Mouse (Mus musculus) hindbrain, embryonic 14.5 days (tissue): Measurements from ENCODE around the gene Hlcs. TPM values are rescaled to one million over a fixed set of nuclear protein-coding genes. Genes with fewer than 3 reads are reported as not detected.

ENCODE experiments used
- ATAC-seq: fragments of 200-750 bp; cut with Nextera tagmentation; 2 replicates; pipeline ENCODE4 v1.8.0; 2017; ENCODE audit warnings: moderate number of reproducible peaks, mild to moderate bottlenecking, moderate TSS enrichment, moderate library complexity; ENCODE audit not compliant: low FRiP score
- DNase-seq: peaks from one replicate; pipeline ENCODE4 v3.0.0-alpha.2; 2015; ENCODE audit warnings: low spot score
- H3K27ac ChIP-seq: fragments of 300-500 bp; sonication (generic); 2 replicates; pipeline ENCODE4 v1.5.1; 2014; ENCODE audit warnings: mild to moderate bottlenecking, moderate library complexity
- H3K27me3 ChIP-seq: fragments of 300-500 bp; sonication (generic); 2 replicates; pipeline ENCODE4 v1.6.1; 2014; ENCODE audit warnings: mild to moderate bottlenecking, low read length, mixed read lengths; ENCODE audit not compliant: control insufficient read depth, insufficient read depth
- H3K36me3 ChIP-seq: fragments of 300-500 bp; sonication (generic); replicated peaks from 2 replicates; pipeline ENCODE4 v1.6.1; 2014; ENCODE audit not compliant: control insufficient read depth, insufficient read depth
- H3K4me1 ChIP-seq: fragments of 300-500 bp; sonication (generic); replicated peaks from 2 replicates; pipeline ENCODE4 v1.6.1; 2014; ENCODE audit warnings: antibody characterized with exemption, low read length, mixed read lengths; ENCODE audit not compliant: control insufficient read depth, insufficient read depth
- H3K4me2 ChIP-seq: fragments of 300-500 bp; sonication (generic); replicated peaks from 2 replicates; pipeline ENCODE4 v1.6.1; 2014; ENCODE audit warnings: mild to moderate bottlenecking, moderate library complexity
- H3K4me3 ChIP-seq: fragments of 300-500 bp; sonication (generic); replicated peaks from 2 replicates; pipeline ENCODE4 v1.5.1; 2014; ENCODE audit warnings: mild to moderate bottlenecking, low read length
- H3K9ac ChIP-seq: fragments of 300-500 bp; sonication (generic); 2 replicates; pipeline ENCODE4 v1.6.1; 2014
- H3K9me3 ChIP-seq: fragments of 300-500 bp; sonication (generic); 2 replicates; pipeline ENCODE4 v1.6.1; 2016; ENCODE audit warnings: low read length; ENCODE audit not compliant: control insufficient read depth
- WGBS: fragments of 180-500 bp; shearing (Covaris S2); extraction: QIAGEN DNeasy Blood & Tissue Kit; methylation state at CpG from one replicate; pipeline ENCODE4 v1.1.7; 2014; 5-methylcytosine and 5-hydroxymethylcytosine counted together
- polyA plus RNA-seq: library from polyadenylated mRNA; unstranded; fragments of >200 nt; fragmentation: Nextera tagmentation; extraction: Ambion mirVana; gene quantifications from 2 replicates; pipeline ENCODE4 v1.2.1, GENCODE M21; 2014

Gene Hlcs
- polyA plus RNA-seq, 1 experiment from 2014 or later: 7.7 TPM

DNA sequence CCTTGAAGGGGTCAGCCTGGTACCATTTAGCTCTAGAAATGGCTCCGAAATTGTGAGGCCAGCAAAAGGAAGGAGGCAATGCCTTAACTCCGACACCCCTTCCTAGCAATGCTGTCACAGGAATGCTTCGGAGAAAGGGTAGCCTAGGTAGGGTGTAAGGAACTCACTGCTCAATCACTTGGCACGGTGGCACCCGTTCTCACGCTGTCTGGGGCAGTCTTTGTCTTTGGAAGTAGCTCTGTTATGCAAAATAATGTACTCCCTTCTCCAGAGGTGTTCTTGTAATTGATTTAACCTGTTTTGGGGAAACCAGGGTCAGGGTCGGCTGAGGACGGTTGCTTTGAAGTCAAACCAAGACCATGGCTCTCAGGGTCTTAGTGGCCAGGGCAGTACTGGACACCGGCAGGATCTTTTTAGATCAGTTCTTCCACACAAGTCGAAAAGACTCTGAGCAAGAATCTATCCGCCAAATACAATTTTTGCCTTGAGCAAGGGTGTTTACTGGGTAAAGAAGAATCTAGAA is 225.1 kb downstream of the Hlcs start:
- Histone ChIP-seq H3K4me1 (peaks cover 7% of the 10 kb centered on the region; the same call in 1 of the 2 replicates), H3K27ac (no peak overlapping the region), H3K27me3 (peaks cover 97% of the 10 kb centered on the region), H3K4me2 (no peak overlapping the region), H3K9me3 (no peaks in the 10 kb centered on the region), H3K9ac (no peak overlapping the region), H3K4me3 (no peak overlapping the region), H3K36me3 (no peaks in the 10 kb centered on the region)
- DNase-seq (no peak), ATAC-seq (no peak)
- WGBS: 2% methylated on average over 11 of the region's 11 CpGs

DNA sequence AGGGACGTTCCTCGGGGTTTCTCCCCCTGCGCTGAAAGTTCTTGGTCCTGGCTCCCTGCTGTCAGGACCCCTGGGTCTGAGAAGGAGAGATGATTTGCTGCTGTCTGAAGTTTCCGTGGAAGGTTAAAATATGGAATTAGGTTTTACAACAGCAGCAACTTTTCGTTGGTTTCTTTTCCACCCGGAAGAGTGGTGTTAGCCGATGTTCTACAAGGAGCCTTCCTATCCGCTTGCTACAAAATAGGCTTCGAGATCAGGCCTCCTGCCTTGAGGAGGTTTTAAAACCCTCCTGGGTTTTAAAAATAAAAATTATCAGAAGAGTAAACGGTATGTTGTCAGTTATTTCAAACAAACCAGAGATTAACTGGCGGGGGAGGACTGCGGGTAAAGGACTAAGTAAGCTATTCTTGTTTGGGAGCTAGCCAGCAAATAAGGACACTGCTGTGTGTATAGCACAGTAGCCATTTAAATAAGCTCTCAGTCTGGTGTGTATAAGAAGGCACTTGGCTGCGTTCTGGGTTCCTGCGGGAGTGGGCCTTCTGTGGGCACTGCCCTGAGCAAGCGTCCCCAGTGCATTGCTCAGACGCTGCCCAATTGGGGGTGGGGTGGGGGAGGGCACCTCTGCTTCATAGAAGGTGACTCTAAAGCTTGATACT is 225.7 kb downstream of the Hlcs start:
- H3K27me3 ChIP-seq: peaks cover 97% of the 10 kb centered on the region
- 3% methylated on average over 16 of the region's 16 CpGs for WGBS

DNA sequence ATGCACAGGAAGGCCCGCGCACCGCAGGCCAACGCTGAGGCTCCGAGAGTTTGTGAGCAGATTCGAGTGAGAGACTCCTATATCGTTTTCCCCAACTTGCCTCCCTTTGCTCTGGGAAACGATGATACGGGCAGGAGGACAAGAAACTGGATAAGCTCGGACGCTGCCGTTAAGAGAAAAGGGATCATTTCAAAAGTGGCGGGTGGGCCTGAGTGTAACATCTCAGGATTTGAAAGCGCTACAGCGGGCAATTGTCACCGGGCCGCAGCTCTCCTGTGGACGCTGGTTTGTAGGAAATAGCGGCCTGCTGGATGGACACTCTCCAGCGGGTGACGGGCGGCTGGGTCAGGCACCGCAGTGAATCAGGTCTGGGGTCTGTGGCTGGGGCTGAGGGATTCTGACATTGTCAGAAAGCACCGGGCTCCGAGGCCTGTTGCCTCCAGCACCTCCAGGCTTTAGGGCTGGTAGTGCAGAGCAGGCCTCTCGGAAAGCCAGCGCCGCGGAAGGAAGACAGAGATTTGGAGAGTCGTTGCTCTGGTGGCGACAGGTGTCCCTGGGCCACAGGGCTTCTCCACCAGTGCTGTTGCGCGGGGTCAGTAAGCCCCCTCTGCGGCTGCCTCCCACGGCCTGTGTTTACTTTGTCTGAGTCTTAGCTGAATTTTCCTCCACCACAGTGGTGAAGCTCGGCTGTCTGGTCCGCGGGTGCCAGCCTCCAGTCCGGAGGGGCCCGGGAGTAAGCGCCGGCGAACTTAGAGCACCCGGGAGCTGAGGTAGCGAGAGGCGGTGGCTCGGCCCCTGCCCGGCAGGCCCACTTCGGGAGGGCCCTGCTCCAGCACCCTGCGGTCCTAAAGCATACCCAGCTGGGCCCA is 226.4 kb downstream of the Hlcs start:
- DNase-seq (no peak), ATAC-seq (no peak)
- under 1% methylated on average over 50 of the region's 50 CpGs for WGBS
- Histone ChIP-seq H3K9ac (no peak overlapping the region), H3K9me3 (no peaks in the 10 kb centered on the region), H3K4me3 (no peak overlapping the region), H3K36me3 (no peaks in the 10 kb centered on the region), H3K27me3 (peaks cover 97% of the 10 kb centered on the region), H3K4me2 (no peak overlapping the region), H3K27ac (no peak overlapping the region), H3K4me1 (peaks cover 7% of the 10 kb centered on the region; the same call in 1 of the 2 replicates)

More for the DNA sequence above, 225.7 kb downstream of the Hlcs start:
- no peaks in the 10 kb centered on the region for H3K9me3 ChIP-seq
- no peak overlapping the region for H3K27ac ChIP-seq
- H3K36me3 ChIP-seq: no peaks in the 10 kb centered on the region
- DNase-seq (no peak), ATAC-seq (no peak)
- no peak overlapping the region for H3K4me2 ChIP-seq
- H3K4me3 ChIP-seq: no peak overlapping the region
- H3K4me1 ChIP-seq: peaks cover 7% of the 10 kb centered on the region; the same call in 1 of the 2 replicates
- H3K9ac ChIP-seq: no peak overlapping the region

DNA sequence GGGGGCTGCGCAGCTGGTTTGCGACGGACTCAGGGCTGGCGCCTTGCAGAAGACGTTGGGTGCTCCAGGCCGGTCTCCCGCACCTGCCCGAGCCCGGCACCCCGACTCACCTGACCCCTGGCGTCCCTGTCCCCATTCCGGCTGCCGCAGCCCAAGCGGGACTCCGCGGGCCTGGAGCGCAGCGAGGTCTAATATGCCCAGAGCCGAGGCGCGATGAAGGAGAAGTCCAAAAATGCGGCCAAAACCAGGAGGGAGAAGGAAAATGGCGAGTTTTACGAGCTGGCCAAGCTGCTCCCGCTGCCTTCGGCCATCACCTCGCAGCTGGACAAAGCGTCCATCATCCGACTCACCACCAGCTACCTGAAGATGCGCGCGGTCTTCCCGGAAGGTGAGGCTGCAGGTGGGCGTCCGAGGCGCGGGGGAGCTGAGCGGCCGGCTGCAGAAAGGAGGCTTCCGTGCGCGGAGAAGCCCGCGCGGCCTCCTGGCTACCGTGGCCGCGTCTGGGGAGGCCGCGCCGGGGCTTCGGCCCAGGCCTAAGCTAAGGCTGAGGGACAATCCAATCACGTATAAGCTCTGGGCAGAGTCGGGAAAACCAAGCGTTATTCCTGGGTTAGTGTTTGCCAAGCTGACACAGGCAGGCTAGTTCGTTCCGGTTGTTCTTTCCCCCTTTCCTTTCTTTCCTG is 227.6 kb downstream of the Hlcs start:
- no peak overlapping the region for H3K27ac ChIP-seq
- WGBS: under 1% methylated on average over 57 of the region's 57 CpGs
- H3K9me3 ChIP-seq: no peaks in the 10 kb centered on the region
- peaks cover 97% of the 10 kb centered on the region for H3K27me3 ChIP-seq
- no peak for DNase-seq
- peaks cover 7% of the 10 kb centered on the region; the same call in 1 of the 2 replicates for H3K4me1 ChIP-seq
- ATAC-seq: no peak
- H3K4me2 ChIP-seq: peak overlapping the region; percentile 37; the same call in 1 of the 2 replicates
- no peaks in the 10 kb centered on the region for H3K36me3 ChIP-seq
- peak overlapping the region; percentile 15; the same call in 1 of the 2 replicates for H3K4me3 ChIP-seq
- H3K9ac ChIP-seq: no peak overlapping the region

DNA sequence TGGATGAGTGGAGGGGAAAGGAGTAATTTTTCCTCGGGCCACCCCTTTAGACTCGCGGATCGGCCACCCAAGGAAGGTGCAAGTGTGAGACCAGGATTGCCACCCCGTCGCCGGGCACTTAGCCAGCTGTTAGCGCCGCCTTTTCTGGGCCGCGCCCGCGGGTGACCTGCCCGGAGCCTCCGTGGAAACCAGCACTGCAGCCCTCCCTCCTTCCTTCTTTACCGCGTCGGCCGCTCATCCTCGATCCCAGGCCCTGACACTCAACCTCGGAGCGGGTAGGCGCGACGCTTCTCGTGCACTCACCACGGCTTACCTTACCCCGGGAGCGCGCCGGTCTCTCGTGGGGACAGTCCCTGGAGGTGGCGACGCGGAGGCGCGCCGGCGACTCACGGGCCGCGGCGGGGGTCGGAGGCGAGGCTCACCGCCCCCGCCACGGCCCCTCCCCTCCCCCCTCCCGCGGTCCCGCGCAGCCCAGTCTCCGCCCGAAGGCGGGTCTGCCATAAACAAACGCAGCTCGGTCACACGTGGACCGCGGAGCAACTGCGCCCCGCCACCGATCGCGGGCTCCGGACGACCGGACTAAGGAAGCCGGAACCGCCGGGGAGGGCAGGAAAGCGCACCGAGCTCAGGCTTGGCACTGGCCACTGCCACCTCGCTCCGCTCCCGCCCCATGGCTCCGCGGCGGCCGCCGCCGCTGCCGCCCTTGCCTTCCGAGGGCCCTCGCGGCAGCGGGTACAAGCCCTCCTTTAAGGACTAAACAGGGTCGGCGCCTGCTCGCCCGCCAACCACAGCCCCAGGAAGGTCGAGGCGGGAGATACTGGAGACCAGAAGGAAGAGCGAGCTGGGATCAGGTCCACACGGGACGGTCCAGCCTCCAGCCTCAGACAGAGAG is 228.4 kb downstream of the Hlcs start, which contains the start of gene Sim2:
Sim2 (plus strand) TSS at position 221 of the 892 bp plus-strand sequence.
- DNase-seq: no peak
- ATAC-seq: no peak
- H3K9me3 ChIP-seq: no peaks in the 10 kb centered on the region
- peaks cover 7% of the 10 kb centered on the region; the same call in 1 of the 2 replicates for H3K4me1 ChIP-seq
- peaks cover 97% of the 10 kb centered on the region for H3K27me3 ChIP-seq
- H3K9ac ChIP-seq: no peak within 1 kb of the TSS
- H3K4me3 ChIP-seq: peak within 1 kb of the TSS; percentile 15
- no peaks in the 10 kb centered on the region for H3K36me3 ChIP-seq
- no peak within 1 kb of the TSS for H3K27ac ChIP-seq
- H3K4me2 ChIP-seq: peak within 1 kb of the TSS; percentile 37
- WGBS: under 1% methylated on average over 92 of the region's 96 CpGs

DNA sequence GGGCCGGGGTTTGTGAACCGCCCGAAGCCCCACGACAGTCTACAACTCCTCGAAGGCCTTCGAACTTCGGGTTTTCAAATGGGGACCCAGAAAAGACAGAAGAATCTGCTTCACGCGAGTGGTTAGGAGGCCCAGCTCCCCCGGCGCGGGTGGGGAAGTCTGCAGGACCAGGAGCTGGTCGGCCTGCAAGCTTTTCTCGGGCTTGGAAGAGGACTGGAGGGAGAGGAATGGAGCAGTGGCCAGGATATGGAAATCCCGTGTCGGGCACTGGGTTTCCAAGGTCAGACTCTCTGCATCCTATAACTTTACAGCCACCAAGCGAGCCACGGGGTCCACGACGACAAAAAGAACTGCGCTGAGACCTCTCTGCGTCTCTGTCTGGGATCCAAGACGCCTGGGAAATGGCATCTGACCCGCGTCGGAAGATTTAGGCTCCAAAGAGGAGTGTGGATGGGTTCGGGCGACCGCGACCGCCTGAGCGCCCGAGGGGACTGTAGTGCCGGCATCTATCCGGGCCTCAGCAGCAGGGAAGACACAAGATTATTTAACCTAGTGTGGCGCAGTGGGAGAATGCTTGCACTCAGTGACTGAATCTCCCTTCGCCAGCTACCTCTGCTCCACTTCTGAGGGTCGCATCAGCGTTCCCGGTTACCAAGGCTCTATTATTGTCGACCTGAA is 229.4 kb downstream of the Hlcs start:
- Histone ChIP-seq H3K4me3 (no peak overlapping the region), H3K4me1 (peaks cover 7% of the 10 kb centered on the region; the same call in 1 of the 2 replicates), H3K27me3 (peaks cover 97% of the 10 kb centered on the region), H3K36me3 (no peaks in the 10 kb centered on the region), H3K27ac (no peak overlapping the region), H3K4me2 (no peak overlapping the region), H3K9ac (no peak overlapping the region), H3K9me3 (no peaks in the 10 kb centered on the region)
- 1% methylated on average over 41 of the region's 41 CpGs for WGBS
- no peak for ATAC-seq
- no peak for DNase-seq

DNA sequence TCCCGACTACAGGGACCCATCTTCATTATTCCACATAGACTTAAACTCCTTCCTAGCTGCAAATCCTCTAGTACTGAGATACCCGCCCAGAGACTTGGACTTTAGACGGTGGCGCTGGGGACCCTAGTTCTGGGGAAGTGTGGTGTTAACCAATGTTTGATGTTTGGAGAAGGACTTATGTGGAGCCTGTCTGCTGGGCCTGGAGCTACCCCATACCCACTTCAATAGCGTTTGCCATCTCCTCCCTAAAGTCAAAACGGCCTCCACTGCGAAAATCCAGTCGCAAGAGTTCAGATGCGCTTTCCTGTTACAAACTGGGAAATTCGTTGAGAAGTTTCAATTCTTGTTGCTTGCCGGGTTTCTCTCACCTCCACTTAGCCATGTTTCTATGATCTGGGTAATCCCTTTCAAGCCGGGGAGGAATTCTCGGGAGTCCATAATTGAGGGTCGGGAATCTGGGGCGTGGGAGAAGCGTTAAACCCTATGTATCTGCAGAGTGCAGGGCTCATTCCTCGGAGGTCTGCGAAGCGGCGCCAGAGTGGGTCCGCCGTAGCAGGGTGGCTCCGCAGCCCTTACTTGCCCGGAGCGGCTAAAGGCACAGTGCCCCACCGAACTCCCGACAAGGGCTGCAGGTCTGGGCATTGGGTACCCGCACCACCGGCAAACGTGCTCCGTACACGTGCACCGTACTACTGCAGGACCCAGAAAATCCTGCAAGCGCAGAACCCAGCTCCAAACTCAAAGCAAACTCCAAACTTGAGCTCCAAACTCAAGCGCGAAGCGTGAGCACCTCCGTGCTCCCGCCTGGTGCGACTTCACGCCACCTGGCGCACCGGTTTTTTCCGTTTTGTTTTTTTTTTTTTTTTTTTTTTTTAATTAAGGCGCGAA is 230.2 kb downstream of the Hlcs start:
- H3K4me3 ChIP-seq: no peak overlapping the region
- H3K36me3 ChIP-seq: no peaks in the 10 kb centered on the region
- no peak for ATAC-seq
- peaks cover 7% of the 10 kb centered on the region; the same call in 1 of the 2 replicates for H3K4me1 ChIP-seq
- no peak overlapping the region for H3K9ac ChIP-seq
- H3K4me2 ChIP-seq: no peak overlapping the region
- H3K27me3 ChIP-seq: peaks cover 96% of the 10 kb centered on the region
- under 1% methylated on average over 46 of the region's 46 CpGs for WGBS
- H3K27ac ChIP-seq: no peak overlapping the region
- no peaks in the 10 kb centered on the region for H3K9me3 ChIP-seq
- no peak for DNase-seq
